Mouse (Mus musculus) lung, postnatal 10 days (tissue): ENCODE data around the gene Icam2.
A peak's percentile ranks its signal among the peaks of the same experiment; 100 is the strongest.
"Not testable (repeated sequence)": the region's sequence is repeated elsewhere in the genome, so short reads cannot be mapped to it uniquely, and the experiment has no call there.

ENCODE experiments used
- DNase-seq: peaks from one replicate; pipeline ENCODE4 v3.0.0; 2021

Gene Icam2

GRCm38 (mm10) chr11:106339323-106339722 is 48.6 kb downstream of the Icam2 start:
- not testable (repeated sequence) for DNase-seq

DNA sequence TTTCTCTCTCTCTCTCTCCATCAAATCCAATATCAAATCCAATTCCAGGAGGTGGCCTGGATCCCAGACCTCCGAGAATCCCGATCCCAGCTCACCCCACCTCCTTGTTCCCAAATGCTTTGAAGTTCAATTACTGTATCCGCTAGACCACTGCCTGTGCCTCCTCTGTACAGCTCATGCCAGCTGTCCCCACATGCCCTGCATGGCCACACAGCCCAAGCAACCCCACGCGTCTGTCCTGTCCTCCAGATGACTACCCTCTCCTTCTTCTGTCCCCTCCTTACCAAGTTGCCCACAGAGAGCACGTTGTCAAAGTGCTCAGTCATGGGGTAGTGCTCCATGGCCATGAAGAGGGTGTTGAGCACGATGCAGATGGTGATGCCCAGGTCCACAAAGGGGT is 49.0 kb downstream of the Icam2 start:
- DNase-seq: no peak

DNA sequence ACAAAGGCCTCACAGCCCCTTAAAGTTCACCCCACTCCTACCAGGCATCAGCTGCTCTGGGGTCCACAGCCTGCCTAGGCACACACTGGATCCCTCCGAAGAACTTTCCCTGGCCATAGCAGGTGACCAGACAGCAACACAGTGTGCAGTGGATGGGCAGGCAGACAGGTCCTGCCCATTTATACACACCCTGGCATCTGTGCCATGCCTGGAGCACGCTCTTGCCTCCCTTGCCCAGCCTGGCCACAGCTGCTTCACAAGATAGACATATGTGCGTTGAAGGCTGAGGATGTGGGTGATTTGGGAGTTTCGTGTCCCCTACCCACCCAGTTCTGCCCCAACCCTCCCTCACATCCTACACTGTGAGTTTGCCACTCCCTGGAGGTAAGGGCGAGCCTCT is 49.8 kb downstream of the Icam2 start:
- no peak for DNase-seq

- no peak for DNase-seq
Measured at GRCm38 (mm10) chr11:106334066-106334465, 53.8 kb downstream of the Icam2 start.

GRCm38 (mm10) chr11:106332458-106332857 is 55.4 kb downstream of the Icam2 start:
- DNase-seq: no peak

DNA sequence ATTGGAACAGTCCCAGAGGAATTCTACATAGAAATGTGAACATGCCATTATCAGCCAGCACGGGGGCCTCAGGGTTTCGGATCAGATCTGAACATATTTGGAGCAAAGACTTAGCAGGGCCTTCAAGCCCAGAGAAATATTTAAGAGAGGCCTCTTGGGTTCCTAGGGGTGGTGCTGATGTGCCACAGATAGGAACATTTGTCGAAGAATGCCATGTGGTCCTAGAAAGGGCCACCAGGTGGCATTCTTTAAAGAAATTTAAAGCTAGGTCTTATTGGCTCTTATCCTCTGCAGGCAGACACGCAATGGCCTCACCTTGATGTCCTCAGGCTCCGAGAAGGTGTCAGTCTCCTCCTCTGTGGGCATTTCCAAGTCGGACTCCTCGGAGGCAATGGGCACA is 58.2 kb downstream of the Icam2 start:
- peak; percentile 75 for DNase-seq

- DNase-seq: no peak
Measured at GRCm38 (mm10) chr11:106329128-106329527, 58.7 kb downstream of the Icam2 start.

GRCm38 (mm10) chr11:106328521-106328920 is 59.4 kb downstream of the Icam2 start:
- no peak for DNase-seq
